Mouse (Mus musculus): ENCODE data around the gene Spata18. TPM values are rescaled to one million over a fixed set of nuclear protein-coding genes. Genes with fewer than 3 reads are reported as not detected.
A peak's percentile ranks its signal among the peaks of the same experiment; 100 is the strongest.

The Spata18 gene
- polyA plus RNA-seq, 1 experiment = 1.7 TPM

DNA sequence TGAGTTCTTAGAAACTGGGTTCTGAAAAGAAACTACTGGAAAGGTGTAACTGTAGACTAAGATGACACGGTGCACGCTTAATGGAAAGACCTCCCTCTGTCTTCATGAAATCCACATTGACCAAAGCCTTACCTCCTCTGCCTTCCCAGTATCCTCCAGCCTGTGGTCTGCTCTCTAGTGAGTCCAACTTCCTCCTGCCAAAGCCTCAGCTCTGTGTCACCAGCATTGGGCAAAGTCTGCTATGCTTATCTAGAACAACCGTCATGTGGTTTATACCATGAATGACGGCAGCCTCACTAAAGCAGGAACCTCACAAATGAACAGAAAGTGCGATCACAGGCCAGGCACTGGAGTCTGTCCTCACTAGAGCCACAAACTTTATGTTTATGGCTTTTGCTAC is 21.0 kb upstream of the Spata18 start:
- no peak for TF ChIP-seq POLR2A (IDR thresholded peaks at IDR 0.05; ENCODE audit: borderline replicate concordance, extremely low read depth, insufficient read depth, insufficient read length, poor library complexity, severe bottlenecking)
- no peak for DNase-seq (ENCODE audit: low read depth)

DNA sequence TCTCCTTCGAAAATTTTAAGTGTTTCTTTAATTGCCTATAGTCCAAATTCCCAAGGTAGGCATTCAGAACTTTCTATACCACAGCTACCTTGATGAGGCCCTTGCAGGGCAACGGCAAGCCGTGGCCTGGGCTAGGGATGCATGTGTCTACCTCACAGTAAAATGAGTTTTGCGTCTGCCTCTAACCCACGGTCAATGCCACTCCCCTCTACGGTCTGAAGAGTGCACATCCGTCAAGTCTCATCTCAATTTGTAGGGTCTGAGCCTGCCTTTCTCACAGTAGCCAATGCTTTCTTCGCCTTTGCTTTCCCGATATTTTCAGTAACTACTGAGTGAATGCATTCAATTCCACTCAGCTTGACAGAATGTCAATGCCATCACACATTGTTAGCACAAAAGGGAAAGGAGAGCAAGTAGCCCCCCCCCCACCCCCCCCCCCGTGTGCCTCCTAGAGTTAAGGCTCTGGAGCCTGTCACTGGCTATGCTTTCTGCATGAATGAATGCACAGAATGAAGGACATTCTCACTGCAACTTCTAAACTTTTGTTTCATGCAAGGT is 20.1 kb upstream of the Spata18 start:
- no peak for DNase-seq (ENCODE audit: low read depth)
- TF ChIP-seq POLR2A (IDR thresholded peaks at IDR 0.05; ENCODE audit: borderline replicate concordance, extremely low read depth, insufficient read depth, insufficient read length, poor library complexity, severe bottlenecking) = no peak
- no peak for TF ChIP-seq CTCF (IDR thresholded peaks at IDR 0.05; ENCODE audit: borderline replicate concordance, extremely low read depth, insufficient read depth, insufficient read length)

DNA sequence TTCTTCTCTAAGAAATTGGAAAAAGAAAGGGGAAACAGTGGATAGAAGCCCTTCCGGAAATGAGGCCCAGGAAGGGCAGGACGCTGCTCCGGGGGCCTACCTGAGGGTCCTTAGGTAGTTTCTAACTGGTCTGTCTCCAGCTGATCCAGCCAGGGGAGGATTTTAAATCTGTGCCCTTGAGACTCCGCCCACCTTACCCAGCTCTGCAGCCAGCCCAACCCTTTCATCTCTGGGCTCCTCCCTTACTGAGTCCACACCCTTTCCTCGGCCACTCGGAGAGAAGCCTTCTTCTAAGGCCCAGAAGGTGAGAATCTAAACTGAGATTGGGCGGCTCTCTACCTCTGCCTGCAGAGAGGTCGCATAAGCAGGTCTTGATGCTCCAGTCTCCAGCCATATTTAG is 18.9 kb upstream of the Spata18 start, which contains the start of gene Lrrc66:
TSS of gene Lrrc66 (minus strand) at position 236 of the 400 bp plus-strand sequence.
- TF ChIP-seq CTCF (IDR thresholded peaks at IDR 0.05; ENCODE audit: borderline replicate concordance, extremely low read depth, insufficient read depth, insufficient read length) (no peak), POLR2A (IDR thresholded peaks at IDR 0.05; ENCODE audit: borderline replicate concordance, extremely low read depth, insufficient read depth, insufficient read length, poor library complexity, severe bottlenecking) (no peak)

DNA sequence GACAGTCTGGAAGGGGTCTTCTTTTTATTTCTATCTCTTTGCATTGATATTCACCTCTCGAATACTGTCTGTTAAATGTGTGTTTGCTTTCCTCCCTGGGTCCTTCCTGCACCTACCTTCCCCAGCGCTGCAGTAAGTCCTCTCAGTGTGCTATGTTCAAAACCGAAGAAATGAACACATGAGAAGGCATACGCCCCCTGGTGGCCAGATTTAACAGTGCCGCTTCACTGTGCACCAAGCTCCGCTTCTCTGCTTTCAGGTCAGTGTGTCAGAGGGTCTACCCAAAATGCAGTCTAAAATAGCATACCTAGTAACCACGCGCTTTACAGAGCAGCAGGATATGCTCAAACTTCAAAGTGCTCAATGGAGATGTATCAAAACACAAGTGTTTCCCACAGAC is 18.0 kb upstream of the Spata18 start:
- TF ChIP-seq CTCF (IDR thresholded peaks at IDR 0.05; ENCODE audit: borderline replicate concordance, extremely low read depth, insufficient read depth, insufficient read length) (peak; percentile 83), POLR2A (IDR thresholded peaks at IDR 0.05; ENCODE audit: borderline replicate concordance, extremely low read depth, insufficient read depth, insufficient read length, poor library complexity, severe bottlenecking) (no peak)

More for the DNA sequence above, 18.9 kb upstream of the Spata18 start, which contains the start of gene Lrrc66:
- DNase-seq (ENCODE audit: low read depth) = no peak

DNA sequence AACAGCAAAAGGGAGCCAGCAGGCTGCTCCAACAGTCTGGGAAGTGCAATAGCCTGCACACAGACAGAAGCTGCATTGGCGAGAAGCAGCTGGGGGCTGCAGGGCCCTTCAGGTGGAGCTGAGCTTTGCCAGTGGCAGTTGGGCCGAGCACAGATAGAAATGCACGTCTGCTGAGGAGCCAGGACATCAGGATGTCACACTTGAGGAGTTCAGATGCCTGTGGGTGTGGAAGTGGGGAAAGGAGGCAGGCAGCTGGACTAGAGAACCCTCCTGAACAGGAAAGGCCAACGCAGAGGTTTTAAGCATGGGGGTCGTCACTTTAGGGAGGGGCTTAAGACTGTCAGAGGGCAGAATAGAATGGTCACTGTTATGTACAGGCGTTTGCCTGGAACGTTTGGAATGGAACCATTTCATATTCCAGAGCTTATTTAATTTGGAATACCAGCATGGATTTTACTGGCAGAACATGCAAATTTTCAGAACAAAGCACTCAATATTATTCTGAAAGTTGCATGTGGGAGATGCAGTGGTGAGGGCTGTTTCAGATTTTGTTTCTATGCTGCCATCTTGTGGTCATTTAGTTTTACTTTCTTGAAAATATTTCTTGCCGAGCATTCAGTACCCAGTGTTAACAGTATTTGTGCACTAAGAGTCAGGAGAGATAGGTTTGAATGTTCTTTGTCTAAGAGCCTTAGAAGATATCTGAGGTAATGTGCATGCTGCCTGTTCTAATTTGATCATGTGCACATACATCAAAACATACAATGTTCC is 13.7 kb upstream of the Spata18 start:
- TF ChIP-seq POLR2A (IDR thresholded peaks at IDR 0.05; ENCODE audit: borderline replicate concordance, extremely low read depth, insufficient read depth, insufficient read length, poor library complexity, severe bottlenecking) = no peak
- 0 out of 2 replicates have a peak, but pooled peaks have one; percentile 23 for TF ChIP-seq CTCF (IDR thresholded peaks at IDR 0.05; ENCODE audit: borderline replicate concordance, extremely low read depth, insufficient read depth, insufficient read length)
- peak; percentile 91 for DNase-seq (ENCODE audit: low read depth)

More for the DNA sequence above, 18.0 kb upstream of the Spata18 start:
- peak; percentile 76 for DNase-seq (ENCODE audit: low read depth)

DNA sequence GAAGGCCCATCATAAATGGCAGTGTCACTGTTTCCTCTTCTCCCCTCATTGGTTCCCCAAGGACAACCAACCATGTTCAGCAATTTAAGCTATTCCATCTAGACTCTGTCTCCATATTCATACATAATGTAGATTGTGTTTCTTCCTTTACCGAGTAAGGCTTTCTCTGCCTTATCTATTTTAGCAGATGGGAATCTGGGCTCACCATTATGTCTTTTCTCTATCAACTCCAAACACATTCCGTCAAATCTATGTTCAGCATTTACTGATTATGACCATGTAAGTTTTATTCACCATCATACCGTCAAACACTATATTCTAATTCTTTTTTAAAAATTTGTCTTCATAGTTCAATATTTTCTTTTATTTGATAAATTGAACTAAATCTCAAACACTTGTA is 10.1 kb upstream of the Spata18 start:
- TF ChIP-seq POLR2A (IDR thresholded peaks at IDR 0.05; ENCODE audit: borderline replicate concordance, extremely low read depth, insufficient read depth, insufficient read length, poor library complexity, severe bottlenecking) = no peak
- TF ChIP-seq CTCF (IDR thresholded peaks at IDR 0.05; ENCODE audit: borderline replicate concordance, extremely low read depth, insufficient read depth, insufficient read length) = no peak
- no peak for DNase-seq (ENCODE audit: low read depth)

DNA sequence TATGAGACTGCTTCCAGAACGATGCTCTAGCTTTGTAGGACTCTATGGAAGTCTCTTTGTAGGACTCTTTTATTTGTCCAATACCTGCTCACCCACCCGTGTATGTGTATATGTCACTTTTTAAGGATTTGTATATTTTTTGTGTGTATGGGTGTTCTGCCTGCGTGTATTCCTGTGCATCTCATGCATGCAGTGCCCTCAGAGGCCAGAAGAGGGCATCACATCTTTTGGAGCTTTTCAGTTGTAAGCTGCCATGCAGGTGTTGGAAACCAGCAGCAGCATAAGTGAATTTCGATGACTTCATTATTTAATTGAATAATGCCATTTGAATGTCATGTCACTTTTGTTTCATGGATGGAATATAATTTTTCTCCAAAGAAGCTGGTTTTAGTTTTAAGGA is 9.1 kb upstream of the Spata18 start:
- TF ChIP-seq CTCF (IDR thresholded peaks at IDR 0.05; ENCODE audit: borderline replicate concordance, extremely low read depth, insufficient read depth, insufficient read length) = peak; percentile 64; the same call in 1 of the 2 replicates
- TF ChIP-seq POLR2A (IDR thresholded peaks at IDR 0.05; ENCODE audit: borderline replicate concordance, extremely low read depth, insufficient read depth, insufficient read length, poor library complexity, severe bottlenecking) = no peak
- peak; percentile 50 for DNase-seq (ENCODE audit: low read depth)

DNA sequence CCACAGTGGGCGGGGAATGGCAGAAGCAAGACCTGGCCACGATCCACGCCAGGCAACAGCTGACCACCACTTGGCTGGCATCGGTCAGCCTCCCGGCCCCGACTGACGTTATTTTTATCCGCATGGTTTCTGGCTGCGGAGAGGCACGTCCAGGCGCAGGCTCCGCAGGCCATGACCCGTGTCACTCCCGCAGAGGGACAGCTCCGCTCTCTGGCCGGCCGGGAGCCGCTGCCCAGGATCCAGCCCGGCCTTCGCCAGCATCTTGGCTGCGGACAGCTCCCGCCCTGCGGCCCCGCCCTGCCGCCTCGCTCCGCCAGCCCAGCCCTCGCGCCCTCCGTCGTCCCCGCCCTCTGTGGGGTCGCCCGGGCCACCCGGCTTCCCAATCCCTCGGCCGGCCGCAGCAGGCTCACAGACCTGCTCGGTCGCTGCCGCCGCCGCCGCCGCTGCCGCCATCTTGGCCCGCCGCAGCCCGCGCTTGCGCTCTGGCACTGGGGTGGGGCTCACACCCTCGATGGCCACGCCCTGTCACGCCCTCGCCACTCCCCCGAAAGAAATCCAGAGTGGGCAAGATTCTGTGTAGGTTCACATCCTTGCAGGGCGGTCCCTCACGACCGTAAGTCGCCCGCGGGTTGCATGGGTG is 3.8 kb upstream of the Spata18 start, which contains the start of gene Sgcb:
TSS of gene Sgcb (minus strand) at position 530 of the 640 bp plus-strand sequence.
- peak; percentile 92 for DNase-seq (ENCODE audit: low read depth)
- no peak for TF ChIP-seq CTCF (IDR thresholded peaks at IDR 0.05; ENCODE audit: borderline replicate concordance, extremely low read depth, insufficient read depth, insufficient read length)
- peak; percentile 94 for TF ChIP-seq POLR2A (IDR thresholded peaks at IDR 0.05; ENCODE audit: borderline replicate concordance, extremely low read depth, insufficient read depth, insufficient read length, poor library complexity, severe bottlenecking)

DNA sequence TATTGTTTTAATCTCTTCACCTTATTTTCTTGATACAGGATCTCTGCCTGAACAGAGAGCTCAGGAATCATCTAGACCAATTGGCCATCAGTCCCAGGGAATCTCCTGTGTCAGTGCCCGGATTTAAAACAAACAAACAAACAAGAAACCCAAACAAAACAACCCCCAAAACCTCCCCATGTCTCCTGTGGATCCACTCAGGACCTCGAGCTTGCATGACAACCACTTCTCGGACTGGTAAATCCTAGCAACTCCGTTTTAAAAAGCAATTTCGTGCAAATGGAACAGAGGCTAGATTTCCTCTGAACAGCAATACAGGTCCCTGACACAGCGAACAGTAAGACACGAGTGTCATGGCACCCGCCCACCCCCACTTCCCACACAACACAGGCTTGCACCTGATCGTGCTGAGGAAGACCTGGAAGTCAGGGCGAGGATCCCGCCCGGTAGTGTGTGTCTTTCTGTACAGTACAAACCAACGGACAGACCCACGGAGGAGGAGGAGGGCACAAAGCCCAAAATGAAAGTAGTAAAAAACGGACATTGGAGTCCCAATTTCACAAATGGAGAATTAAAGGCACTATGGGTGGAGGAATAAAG is 714 bp upstream of the Spata18 start:
- DNase-seq (ENCODE audit: low read depth) = peak; percentile 35
- TF ChIP-seq CTCF (IDR thresholded peaks at IDR 0.05; ENCODE audit: borderline replicate concordance, extremely low read depth, insufficient read depth, insufficient read length) (no peak), POLR2A (IDR thresholded peaks at IDR 0.05; ENCODE audit: borderline replicate concordance, extremely low read depth, insufficient read depth, insufficient read length, poor library complexity, severe bottlenecking) (no peak)

DNA sequence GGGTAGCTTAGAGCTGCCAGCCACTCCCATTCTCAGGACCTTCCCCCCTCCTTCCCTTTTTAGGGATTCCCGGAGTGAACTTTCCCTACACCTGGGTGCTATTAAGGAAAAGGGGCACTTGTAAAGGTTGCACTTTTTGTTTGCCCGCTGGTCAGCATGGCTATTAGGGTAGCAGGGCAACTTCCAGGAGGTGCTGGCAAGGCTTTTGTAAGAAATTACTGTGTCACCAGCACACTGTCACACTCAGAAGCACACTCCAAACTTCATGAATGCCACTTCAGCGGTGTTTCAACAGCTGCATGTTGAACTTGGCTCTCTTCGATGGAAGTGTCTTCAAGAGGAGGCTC is 649 bp downstream of the Spata18 start:
- no peak for TF ChIP-seq POLR2A (IDR thresholded peaks at IDR 0.05; ENCODE audit: borderline replicate concordance, extremely low read depth, insufficient read depth, insufficient read length, poor library complexity, severe bottlenecking)
- no peak for TF ChIP-seq CTCF (IDR thresholded peaks at IDR 0.05; ENCODE audit: borderline replicate concordance, extremely low read depth, insufficient read depth, insufficient read length)
- peak; percentile 24 for DNase-seq (ENCODE audit: low read depth)

DNA sequence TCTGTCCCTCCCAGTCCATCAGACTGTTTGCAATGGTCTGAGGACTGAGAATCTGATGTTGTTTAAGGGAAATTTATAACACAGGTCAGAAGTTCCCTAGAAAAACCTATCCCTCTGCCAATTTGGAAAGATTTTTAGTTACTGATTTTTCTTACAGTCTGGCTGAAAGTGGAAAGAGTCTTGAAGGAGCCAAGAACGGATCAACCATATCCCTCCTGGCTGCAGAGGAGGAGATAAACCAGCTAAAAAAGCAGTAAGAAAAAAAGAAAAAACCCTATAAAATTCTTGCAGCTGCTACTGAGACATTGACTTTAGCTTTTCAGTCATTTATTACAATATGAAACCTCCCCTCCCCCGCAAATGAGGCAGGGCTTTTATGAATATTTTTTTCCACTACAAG is 15.5 kb downstream of the Spata18 start:
- DNase-seq (ENCODE audit: low read depth) = no peak
- TF ChIP-seq POLR2A (IDR thresholded peaks at IDR 0.05; ENCODE audit: borderline replicate concordance, extremely low read depth, insufficient read depth, insufficient read length, poor library complexity, severe bottlenecking) (no peak), CTCF (IDR thresholded peaks at IDR 0.05; ENCODE audit: borderline replicate concordance, extremely low read depth, insufficient read depth, insufficient read length) (no peak)
